Mouse (Mus musculus): Measurements from ENCODE around the gene Gfod1.
A peak's percentile ranks its signal among the peaks of the same experiment; 100 is the strongest.

Gfod1 gene

DNA sequence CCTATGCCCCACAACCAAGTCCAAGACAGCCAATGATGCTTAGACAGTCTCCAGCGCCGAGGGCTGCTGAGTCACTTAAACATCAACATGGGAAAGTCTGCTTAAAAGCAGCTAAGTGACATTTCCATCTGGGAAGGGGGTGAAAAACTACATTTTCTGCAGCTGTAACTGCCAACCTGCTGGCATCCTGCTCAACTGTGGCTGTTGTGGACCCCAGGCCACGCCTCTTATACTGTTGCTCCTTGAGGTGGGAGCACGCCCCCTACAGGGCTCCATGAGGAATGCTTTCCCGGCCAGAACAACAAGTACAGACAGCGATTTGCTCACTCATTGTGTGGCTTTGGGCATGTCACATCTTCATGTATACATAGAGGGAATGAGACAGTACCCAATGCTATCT, 106.8 kb downstream of the Gfod1 start:
- no peak for DNase-seq

DNA sequence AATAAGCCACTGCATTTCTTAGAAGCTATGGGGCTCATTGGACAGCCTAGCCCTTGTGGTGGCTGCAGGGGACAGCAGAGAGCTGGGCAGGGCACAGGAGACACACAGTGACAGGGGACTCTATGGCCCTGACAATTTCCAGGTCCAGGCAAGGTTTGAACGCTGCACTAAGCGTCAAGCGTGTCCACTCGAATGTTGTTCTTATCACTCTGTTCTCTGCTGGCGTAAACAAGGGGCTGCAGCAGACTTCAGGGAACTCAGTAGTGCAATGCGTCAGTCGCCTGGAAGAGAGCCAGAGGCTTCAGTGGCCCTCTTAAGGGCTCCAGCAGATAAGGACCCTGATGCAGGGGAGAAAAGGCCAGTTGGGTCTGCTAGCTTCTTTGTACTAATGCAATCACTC, 108.0 kb downstream of the Gfod1 start:
- DNase-seq: no peak

DNA sequence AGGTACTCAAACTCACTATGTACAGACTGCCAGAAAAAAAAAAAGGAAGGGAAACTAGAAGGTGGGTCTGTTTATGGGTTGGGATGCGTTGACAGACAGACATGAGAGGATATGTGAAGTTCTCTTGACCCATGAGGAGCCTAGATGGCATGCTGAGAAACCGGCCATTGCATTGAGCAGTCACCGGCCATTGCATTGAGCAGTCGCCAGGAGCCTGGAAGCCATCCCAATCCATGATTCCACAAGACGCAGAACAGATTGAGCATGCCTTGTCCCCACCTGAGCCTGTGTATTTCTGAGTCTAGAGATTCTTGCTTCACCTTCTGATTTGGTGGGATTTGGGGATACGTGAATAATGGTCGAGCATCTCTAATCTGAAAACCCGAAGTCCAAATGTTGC, 110.0 kb downstream of the Gfod1 start:
- no peak for DNase-seq

DNA sequence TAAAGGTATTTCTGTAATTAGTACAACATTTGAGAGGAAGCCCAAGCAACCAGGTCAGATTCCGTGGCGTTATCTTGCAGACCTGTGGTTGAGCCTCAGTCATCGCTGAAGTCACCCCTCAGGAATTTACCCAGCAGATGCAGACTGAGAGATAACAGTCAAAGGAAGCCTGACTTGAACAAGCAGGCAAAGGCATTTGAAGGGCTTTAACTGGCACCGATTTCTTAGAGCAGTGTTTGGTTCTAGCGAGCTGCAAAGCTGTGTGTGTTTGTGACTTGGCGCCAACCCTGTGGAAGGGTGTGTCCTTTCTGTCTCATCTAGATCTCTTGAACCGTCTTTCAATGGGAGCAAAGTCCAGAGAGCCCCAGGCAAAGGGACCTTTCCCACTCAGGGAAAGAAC, 110.7 kb downstream of the Gfod1 start:
- DNase-seq: no peak

DNA sequence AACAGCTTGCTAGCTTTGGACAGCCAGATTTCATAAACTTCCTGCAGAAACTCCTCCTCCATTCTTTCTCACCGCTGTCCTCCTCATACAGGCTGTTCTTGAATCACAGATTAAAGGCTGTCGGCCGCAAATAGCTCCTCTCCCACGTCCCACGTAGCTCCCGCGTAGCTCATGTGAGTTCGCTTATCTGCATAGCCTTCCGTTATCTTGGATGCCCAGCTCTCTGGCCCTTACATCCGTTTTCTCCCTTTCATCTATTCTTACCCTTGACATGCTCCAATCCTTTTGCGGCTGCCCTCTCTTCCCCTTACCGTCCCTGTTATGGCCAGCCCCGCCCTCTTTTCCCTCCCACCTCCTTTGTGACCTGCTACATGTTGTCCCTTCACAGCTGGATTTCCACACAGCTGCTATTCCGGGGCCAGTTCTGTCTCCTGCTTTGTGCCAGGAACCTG, 112.2 kb downstream of the Gfod1 start:
- no peak for DNase-seq

DNA sequence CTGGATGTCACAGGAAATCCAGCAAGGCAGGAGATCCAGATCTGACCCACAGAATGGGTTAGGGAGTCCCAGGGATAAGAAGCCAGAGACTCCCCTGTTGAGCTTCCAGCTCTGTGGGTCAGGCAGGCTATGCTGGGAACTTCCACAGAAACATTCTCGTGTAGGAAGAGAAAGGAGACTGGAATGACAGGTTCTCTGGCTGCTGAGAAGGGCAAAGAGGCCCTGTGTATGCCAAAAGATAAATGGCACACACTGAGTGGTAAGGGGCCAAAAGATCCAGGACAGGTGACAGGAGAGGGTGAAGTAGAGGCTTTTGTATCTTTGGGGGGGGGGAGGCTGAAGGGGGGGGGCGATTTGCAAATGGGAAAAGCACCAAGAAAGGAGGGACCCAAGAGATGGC, 112.7 kb downstream of the Gfod1 start:
- no peak for DNase-seq

DNA sequence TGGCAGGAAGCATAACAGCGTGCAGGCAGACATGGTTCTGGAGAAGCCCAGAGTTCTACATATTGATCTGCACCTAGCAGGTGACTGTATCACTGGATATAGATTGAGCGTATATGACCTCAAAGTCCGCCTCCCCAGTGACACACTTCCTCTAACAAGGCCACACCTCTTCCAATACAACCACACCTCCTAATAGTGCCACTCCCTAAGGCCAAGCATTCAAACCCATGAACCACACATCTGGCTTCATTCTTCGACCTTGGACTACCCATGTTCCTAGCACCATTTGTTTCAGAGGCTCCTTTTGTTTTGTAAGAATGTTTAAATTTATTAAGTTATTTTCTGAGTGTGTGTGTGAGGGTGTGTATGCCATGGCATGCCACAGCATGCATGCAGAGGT, 116.2 kb downstream of the Gfod1 start:
- DNase-seq: no peak

DNA sequence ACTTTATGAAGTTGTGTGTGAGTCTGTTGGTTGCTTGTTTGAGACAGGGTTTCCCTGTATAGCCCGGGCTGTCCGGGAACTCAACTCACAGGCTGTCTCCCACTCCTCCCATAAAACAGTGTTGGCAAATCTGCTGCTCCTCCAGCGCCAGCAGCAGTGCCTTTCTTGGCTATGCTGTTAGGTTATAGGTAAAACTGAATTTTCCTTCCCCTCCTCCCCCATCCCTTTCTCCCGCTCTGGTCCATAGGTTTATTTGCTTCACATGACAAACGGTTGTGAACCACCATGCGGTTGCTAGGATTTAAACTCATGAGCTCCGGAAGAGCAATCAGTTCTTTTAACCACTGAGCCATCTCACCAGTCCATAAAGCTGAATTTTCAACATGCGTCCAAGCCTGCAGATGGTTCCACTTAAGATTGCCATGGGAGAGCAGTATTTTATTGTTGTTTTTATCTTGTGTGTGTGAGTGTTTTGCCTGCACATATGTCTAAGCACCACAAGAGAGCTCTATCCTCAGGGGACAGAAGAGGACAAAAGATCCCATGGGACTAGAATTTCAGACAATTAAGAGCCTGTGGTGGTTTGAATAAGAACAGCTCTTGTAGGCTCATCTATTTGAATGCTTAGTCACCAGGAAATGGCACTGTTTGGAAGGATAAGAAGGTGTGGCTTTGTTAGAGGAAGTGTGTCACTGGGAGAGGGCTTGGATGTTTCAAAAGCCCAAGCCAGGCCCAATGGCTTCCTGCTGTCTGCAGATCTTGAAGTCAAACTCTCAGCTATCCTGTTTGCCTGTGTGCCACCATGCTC, 120.5 kb downstream of the Gfod1 start:
- DNase-seq: no peak

DNA sequence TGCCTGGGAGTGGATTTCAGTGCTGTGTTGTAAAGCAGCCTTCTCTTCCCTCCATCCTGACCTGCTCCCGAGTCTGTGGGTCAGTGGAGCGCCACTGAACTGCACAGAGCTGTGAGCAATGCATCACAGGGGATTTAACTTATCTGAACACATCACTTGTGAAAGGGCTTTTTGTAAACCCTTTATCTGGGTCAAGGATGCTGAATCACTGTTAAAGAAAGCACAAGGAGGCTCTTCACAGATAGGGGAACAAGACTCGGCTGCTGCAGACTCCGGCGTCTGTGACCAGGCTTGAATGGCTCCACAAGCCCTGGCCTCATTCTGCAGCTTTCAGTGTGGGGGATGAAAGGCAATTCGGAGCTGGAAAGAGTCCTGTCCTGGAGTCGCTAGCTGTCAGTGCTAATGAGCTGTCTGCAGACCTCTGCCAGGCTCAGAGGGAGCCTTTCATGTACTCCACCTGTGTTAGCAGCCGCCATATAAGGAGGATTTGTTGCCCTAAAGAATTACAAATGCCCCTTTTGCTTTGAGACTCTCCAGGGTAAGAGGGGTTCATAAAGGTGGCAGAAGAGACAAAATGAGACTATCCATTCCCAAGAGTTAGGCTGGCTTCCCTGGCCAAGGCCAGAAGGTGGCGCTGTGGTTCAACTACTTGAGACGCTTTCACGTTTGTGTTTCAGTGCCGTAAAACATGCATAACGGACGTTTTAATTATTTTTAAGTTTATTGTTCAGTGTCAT, 121.3 kb downstream of the Gfod1 start:
- peak; percentile 87 for DNase-seq

DNA sequence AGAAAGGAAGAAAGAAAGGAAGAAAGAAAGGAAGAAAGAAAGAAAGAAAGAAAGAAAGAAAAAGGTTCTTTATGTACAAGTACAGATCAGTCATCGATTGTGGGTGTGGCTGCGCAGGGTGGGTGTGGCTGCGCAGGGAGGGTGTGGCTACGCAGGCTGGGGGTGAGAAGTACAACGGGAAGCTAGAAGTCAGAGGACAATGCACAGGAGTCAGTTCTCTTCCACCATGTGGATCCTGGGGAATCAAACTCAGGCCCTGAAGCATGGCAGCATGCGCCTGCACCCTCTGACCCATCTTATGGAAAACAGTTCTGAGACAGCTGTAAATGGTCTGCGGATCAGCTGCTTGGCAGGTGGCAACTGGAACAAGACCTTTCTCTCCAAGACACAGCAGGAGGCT, 122.9 kb downstream of the Gfod1 start:
- no peak for DNase-seq

DNA sequence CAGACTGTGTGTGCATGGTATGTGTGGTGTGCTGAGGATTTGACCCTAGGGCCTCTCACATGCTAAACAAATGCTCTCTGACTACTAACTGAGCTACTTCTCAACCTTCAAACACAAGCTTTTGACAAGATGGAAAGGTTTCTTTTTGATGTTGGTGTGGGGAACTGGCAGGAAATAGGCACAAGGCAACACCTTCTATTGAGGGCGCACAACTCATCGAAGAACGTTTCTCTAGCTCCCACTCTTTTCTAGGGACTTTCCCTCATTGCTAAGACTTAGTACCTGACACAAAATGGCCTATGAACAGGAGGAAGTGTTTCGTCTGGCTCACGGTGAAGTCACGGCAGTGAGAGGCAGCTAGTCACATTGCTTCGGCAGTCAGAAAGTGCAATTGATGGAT, 126.7 kb downstream of the Gfod1 start:
- DNase-seq: no peak

DNA sequence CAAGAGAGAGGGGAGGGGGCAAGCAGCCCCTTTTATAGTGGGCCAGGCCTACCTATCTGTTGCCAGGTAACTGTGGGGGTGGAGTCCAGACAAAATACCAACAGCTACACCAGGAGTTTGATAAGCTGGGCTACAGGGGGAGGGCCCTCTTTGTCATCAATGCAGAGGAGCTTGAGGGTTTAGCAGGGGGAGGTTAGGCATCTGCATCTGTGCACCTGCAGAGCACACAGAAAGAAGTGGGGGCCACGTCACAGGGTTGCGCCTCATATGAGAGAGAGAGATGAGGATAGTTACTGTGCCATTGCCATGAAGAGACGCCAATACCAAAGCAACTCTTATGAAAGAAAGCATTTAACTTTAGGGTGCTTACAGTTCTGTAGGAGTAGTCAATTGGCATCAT, 127.3 kb downstream of the Gfod1 start:
- DNase-seq: no peak

DNA sequence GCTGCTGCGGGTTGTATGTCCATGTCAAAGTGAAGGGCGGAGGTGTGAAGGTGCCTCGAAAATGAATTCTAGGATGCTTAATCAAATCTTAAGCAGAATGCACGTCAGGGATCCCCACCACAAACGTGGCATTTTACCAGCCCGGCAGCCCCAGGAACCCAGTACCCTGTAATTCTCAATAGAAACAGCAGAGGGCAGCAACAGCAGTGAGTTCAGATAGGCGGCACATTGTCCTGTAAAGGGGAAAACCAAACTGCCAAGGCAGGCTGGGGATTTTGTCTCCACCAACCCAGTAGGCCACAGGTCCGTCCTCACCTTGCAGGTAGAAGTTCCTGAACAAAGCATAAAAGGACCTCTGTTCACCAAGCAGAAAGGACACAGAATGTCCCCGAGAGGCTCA, 130.7 kb downstream of the Gfod1 start:
- DNase-seq: peak; percentile 87

DNA sequence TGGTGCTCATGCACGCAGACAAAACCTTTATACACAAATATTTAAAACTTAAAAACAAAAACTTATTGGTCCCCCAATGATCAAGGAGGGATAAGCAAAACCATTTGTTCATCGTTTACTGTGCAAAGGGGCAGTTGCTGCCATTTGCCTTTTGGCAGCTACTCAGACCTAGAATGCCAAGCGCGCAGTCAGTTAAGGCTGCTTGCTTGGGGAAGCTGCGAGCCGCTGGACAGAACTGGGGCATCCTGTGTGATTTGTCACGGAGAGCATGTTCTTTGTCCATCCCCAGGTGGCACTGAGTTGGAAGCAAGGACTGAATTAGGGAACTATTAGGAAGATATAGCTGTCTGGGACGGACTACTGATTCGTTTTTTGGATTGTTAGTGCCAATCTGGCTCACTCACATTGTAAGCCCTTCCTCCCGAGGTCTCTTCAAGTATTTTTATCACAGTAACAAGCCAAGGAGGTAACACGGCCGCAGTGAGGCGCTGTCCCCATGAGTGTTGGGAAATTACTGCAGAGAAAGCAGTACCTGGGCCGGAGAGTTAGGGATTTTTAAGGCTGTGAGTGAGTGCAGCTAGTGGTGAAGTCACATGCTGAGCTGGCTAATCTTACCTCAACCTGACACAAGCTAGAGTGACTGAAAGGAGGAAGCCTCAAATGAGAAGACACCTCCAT, 131.8 kb downstream of the Gfod1 start:
- peak; percentile 28 for DNase-seq

DNA sequence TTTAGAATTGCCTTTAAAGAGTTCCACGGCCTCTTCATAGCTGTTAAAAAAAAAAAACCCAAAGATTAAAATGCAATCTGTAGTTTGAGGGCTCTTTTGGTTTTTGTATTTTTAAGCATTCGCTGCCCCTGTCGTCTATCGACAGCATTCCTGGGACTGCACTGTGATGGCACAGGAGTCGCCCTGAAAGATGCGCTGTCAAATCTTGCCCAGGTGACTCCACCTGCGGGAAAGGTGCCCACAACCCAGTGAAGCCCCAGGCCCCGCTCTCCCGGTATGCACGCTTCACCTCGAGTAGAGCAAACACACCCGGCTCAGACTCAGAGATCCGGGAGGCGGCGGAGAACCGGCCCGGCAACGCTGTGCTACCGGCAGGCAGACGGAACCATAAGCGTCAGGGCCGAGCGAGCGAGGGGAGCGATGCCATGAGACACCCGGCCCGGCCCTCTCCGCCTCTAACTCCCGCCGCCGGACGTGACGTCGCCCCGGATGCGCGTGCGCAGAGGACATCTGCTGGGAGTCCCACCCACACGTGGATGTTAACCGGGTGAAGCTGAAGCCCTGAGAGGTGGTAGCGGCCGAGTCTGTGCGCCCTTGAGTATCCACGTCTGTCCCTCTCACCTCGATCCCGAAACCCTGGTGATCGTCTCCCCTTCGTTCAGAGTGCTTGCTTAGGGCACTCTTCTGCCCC, 132.8 kb downstream of the Gfod1 start, which contains the start of gene Tbc1d7:
Gene Tbc1d7 (minus strand): TSS at position 482 of the 691 bp plus-strand sequence.
- DNase-seq: peak; percentile 99

DNA sequence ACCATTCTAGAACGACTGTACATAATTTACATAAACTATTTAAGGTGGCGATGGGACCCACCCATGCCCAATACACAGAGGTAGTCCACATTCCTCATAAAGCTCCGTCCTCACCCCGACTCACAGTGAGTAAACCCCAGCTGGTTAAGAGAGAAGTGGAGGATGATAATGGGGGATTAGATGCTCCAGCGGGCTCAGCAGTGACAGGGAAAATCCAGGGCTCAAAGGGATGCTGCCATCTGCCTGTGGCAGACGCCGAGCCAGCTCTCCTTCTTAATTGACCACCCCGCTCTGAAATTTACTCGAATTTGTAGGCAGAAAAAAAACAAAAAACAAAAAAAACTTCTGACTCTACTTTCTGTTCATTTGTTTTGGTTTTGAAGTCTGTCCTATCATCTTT, 136.3 kb downstream of the Gfod1 start:
- no peak for DNase-seq

DNA sequence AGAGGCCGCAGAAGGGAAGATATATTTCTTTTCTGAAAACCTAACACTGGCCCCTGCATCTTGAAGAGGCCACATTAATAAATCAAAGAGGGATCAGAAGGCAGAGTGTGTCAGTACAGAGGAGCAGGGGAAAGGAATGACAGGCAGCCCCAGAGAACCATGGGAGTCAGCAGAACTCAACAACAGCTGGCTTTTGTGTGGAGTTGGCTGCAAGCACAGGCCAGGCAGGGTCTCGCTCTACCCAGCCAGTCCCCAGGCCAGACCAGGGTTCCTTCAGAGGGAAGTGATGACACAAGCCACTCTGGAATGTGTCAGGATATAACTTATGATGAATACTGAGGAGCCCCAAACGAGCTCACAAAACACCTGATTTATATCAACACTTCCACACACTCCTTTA, 144.5 kb downstream of the Gfod1 start:
- DNase-seq: no peak

DNA sequence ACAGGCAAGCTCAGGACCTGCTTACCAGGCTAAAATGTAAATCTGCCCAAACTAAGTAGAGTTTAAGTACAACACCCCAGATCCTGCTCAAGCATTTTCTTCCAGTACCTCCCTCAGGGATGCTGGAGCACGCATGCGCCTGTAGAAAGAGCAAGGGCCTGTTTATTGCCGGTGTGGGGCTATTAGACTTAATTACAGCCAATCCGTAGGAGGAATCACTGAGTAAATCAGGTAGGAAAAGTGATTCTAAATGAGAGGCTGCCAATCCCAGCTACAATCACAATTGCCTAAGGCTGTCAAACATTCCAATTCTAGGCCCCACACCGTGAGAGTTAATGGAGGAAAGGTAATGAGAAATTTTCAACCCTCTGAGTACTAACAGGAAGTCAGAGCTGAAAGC, 145.7 kb downstream of the Gfod1 start:
- no peak for DNase-seq

DNA sequence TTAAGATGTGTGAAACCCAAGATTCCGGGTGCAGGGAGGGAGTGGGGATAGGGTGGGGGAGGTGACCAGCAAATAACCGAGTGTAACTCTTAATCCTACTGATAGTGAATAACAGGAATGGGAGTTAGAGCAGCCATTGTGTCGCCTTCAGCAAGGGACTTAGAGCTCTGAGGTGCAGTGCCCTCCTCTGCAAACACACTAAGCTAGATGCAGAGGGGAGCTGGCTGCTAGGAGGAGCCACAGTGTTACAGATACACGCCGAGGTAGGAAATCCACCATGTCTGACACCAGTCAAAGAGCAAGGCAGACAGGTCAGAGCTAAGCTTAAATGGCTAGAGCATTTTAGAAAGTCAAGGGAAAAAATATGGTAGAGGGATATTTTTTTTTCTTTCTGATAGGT, 146.6 kb downstream of the Gfod1 start:
- DNase-seq: no peak

DNA sequence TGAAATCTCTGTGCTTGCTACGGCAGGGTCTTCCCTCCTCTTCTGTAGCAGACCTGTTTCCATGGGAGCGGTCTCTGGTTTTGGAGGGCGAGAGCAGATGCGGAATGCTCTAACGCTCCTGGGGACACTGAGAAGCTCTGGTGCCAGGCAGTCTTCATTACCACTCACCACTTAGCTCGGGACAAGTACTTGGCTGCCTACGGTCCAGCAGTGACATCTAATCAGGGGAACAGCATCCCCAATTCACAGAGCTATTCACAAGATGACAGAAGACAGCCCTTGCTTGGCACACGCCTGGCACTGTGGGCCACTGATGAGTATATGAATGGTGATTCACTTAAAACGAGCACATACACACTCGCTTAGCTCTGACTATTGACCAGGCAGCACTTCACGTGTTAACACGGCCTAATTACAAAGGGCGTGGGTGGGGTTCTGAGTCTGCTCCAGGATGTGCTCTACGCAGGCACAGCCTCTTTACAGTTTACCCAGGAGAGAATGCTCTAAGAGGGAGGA, 151.9 kb downstream of the Gfod1 start:
- DNase-seq: no peak

DNA sequence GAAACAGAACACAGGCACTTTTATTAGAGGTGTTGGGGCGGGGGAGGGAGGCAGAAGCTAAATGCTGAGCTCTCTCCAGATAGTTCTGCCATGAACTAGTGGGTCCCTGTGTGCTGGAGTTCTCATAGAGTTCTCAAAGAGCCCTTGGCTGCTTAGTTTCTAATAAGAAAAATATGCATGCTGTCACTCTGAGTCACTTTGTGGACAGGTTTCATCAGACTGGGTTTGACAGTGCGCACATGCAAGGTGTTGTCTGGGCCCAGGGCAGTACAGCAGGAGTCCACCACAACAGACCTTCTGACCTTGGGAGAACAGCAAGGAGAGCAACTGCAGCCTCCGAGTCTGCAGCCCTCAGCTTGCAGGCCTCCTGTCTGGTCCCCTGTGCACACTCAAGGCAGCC, 154.3 kb downstream of the Gfod1 start:
- no peak for DNase-seq

DNA sequence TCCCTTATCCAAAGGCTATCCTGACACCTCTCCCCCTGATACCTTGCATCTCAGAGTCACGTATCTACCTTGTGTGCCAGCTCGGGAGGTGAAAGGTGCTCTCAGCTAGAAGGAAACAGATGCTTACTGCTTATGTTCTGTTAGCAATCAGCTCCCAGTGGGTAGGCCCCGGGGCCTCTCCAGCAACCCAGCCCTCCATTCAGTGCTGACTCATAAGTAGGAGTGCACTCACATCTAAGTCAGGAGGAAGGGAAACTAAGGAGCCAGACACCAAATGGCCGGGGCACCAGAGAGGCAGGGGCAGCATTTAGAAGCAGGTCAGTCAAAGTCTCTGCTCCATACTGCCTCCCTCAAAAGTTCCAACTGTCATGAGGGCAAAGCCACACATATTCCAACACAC, 155.3 kb downstream of the Gfod1 start:
- no peak for DNase-seq

All from cerebellum, adult 8-10 months (tissue).